Mouse (Mus musculus): ENCODE data around the gene Kidins220. TPM values are rescaled to one million over a fixed set of nuclear protein-coding genes. Genes with fewer than 3 reads are reported as not detected.

Gene Kidins220
- polyA plus RNA-seq, 1 experiment = 28.3 TPM

DNA sequence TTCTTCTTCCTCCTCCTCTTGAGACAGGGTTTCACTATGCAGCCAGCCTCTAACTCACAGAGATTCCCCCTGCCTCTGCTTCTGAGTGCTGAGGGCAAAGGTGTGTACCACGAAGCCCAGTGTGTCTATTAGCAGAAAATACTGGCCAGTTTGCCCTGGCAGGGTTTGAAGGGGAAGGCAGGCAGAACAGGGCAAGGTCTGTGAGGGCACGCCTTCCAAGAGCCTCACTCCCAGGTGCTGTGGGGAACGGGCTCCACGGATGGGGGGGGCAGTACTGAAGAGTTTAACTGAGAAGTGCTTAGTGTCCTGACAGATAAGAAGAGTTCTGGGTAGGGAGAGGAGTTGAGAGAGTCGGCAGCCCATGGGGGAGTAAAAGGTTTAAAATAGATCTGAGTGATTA lies 1.1 kb upstream of the Kidins220 start:
- H3K36me3 ChIP-seq (ENCODE audit: control insufficient read depth, insufficient read depth, low read length) = no peaks in the 10 kb centered on the region
- WGBS = 22% methylated on average over 5 of the region's 5 CpGs
- no peak overlapping the region for H3K4me3 ChIP-seq (ENCODE audit: low read depth, low read length)
- H3K27ac ChIP-seq (ENCODE audit: insufficient read depth, low read depth, low read length) = no peak overlapping the region
- no peak for TF ChIP-seq CTCF (IDR thresholded peaks at IDR 0.05; ENCODE audit: extremely low read depth, insufficient read length, insufficient replicate concordance, low read depth, low read length)
- no peak for TF ChIP-seq POLR2A (IDR thresholded peaks at IDR 0.05; ENCODE audit: low read depth, low read length)
- peaks cover 5% of the 10 kb centered on the region for H3K4me1 ChIP-seq (ENCODE audit: control insufficient read depth, insufficient read depth, insufficient read length, low read length)
- no peaks in the 10 kb centered on the region for H3K27me3 ChIP-seq (ENCODE audit: control insufficient read depth, insufficient read depth, low read length)

DNA sequence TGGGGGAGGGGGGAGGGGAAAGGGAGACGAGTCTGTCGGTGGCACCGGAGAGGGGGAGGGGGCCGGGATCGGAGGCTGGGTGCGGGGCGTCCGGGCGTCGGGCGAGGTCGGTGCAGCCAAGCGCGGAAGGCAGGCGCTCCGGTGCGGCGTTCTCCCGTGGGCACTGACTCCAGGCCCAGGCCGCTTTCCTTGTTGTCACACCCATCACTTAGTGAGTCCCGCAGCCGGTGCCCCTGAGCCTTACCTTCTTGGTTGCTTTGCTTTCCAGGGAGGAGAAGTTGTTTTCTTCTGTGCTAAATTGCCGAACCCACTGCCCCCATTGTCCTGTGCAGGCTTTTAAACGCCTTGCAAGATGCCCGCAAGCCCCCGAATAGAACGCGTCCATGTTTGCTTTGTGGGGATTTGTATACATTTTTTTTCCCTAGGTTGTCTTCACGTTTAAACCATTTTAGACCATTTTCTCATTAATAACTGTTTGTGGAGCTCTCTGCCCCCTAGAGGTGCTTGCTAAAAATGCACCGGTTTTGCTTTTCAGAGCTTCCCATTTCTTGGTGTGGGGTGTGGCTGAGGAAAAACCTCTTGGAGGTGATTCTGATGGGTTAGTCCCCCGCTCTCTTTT lies 499 bp downstream of the Kidins220 start:
- Histone ChIP-seq H3K36me3 (ENCODE audit: control insufficient read depth, insufficient read depth, low read length) (no peaks in the 10 kb centered on the region; the same call in 1 of the 2 replicates), H3K27me3 (ENCODE audit: control insufficient read depth, insufficient read depth, low read length) (no peaks in the 10 kb centered on the region), H3K27ac (ENCODE audit: insufficient read depth, low read depth, low read length) (peak overlapping the region; percentile 75), H3K4me1 (ENCODE audit: control insufficient read depth, insufficient read depth, insufficient read length, low read length) (peaks cover 5% of the 10 kb centered on the region), H3K4me3 (ENCODE audit: low read depth, low read length) (peak overlapping the region; percentile 75)
- WGBS = under 1% methylated on average over 31 of the region's 31 CpGs
- TF ChIP-seq POLR2A (IDR thresholded peaks at IDR 0.05; ENCODE audit: low read depth, low read length) = no peak
- peak; percentile 69; the same call in 1 of the 2 replicates for TF ChIP-seq CTCF (IDR thresholded peaks at IDR 0.05; ENCODE audit: extremely low read depth, insufficient read length, insufficient replicate concordance, low read depth, low read length)

DNA sequence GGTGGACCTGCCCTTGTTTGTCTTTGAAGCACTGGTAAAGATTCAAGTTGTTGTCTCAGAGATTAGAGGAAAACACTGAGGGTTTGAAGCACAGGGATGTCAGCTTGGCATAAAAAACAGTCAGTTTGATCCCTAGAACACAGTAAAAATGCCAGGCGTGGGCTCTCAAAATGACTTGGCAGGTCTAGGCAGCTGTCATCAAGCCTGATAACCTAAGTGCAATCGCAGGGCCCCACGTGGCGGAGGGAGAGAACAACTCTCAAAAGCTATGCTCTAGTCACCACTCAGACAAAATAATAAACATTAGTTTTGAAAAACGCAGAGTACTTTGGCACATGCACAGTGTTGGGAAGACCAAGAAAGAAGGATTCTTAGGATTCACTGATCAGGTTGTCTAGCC lies 10.5 kb downstream of the Kidins220 start:
- no peak for TF ChIP-seq CTCF (IDR thresholded peaks at IDR 0.05; ENCODE audit: extremely low read depth, insufficient read length, insufficient replicate concordance, low read depth, low read length)
- no peak for TF ChIP-seq POLR2A (IDR thresholded peaks at IDR 0.05; ENCODE audit: low read depth, low read length)
- H3K4me1 ChIP-seq (ENCODE audit: control insufficient read depth, insufficient read depth, insufficient read length, low read length) = no peaks in the 10 kb centered on the region
- H3K27ac ChIP-seq (ENCODE audit: insufficient read depth, low read depth, low read length) = no peak overlapping the region
- 72% methylated on average over 5 of the region's 5 CpGs for WGBS
- no peak overlapping the region for H3K4me3 ChIP-seq (ENCODE audit: low read depth, low read length)
- peaks cover 33% of the 10 kb centered on the region for H3K36me3 ChIP-seq (ENCODE audit: control insufficient read depth, insufficient read depth, low read length)
- no peaks in the 10 kb centered on the region for H3K27me3 ChIP-seq (ENCODE audit: control insufficient read depth, insufficient read depth, low read length)

DNA sequence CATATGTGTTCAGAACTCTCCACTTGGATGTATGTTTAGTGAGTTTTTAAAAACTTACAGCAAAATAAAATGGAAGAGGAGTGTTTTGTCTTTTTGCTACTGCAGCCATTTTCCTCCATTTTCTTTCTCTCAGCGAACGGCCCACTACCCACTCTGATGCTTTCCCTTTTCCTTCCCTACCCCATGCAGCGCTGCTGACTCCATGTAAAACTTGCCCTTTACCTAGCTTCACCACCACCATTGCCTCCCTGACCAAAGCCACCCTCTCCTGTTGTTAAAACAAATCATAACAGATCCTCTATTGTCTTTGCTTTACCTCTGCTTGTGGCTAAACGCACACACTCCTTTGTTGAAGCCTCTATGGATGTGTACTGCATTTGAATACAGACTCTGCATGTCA lies 20.6 kb downstream of the Kidins220 start:
- H3K27ac ChIP-seq (ENCODE audit: insufficient read depth, low read depth, low read length) = no peak overlapping the region
- H3K4me3 ChIP-seq (ENCODE audit: low read depth, low read length) = no peak overlapping the region
- no peaks in the 10 kb centered on the region for H3K27me3 ChIP-seq (ENCODE audit: control insufficient read depth, insufficient read depth, low read length)
- TF ChIP-seq POLR2A (IDR thresholded peaks at IDR 0.05; ENCODE audit: low read depth, low read length) (no peak), CTCF (IDR thresholded peaks at IDR 0.05; ENCODE audit: extremely low read depth, insufficient read length, insufficient replicate concordance, low read depth, low read length) (no peak)
- H3K36me3 ChIP-seq (ENCODE audit: control insufficient read depth, insufficient read depth, low read length) = peaks cover 66% of the 10 kb centered on the region
- 95% methylated on average over 4 of the region's 4 CpGs for WGBS
- H3K4me1 ChIP-seq (ENCODE audit: control insufficient read depth, insufficient read depth, insufficient read length, low read length) = no peaks in the 10 kb centered on the region

DNA sequence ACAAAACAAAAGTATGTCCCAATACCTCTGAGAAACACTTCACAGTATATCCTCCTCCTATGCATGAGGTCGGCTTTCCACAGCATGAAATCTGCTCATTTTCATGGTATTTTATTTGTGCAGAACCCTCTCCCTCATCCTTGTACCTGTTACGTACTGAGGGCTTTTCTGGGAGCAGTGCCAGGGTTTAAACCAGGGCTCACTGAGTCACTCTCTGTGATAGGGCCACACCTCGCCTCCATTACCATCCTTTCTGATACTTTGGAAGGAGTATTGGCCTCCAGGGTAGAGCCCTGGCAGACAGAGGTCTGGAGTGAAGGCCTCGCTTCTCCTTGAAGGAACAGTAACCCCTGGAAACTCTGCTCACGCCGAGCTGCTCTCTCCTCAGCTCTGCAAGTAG lies 30.6 kb downstream of the Kidins220 start:
- 49% methylated on average over 6 of the region's 6 CpGs for WGBS
- peaks cover 64% of the 10 kb centered on the region for H3K36me3 ChIP-seq (ENCODE audit: control insufficient read depth, insufficient read depth, low read length)

DNA sequence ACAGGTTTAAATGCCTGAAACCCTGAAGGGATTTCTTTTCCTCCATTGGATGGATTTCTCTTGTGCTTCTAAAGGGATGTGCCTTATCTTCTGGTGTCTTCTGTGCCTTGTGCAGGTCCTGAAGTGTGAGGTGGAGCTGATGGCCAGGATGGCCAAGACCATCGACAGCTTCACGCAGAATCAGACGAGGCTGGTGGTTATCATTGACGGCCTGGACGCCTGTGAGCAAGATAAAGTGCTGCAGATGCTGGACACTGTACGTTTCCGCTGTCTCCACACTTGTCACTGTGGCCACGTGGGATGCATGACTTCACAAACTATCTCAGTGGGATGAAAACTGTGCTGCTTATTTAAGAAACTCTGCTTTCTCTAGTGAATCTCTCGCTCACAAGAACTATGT lies 35.2 kb downstream of the Kidins220 start:
- Histone ChIP-seq H3K4me3 (ENCODE audit: low read depth, low read length) (no peak overlapping the region), H3K36me3 (ENCODE audit: control insufficient read depth, insufficient read depth, low read length) (peaks cover 52% of the 10 kb centered on the region), H3K27ac (ENCODE audit: insufficient read depth, low read depth, low read length) (no peak overlapping the region), H3K27me3 (ENCODE audit: control insufficient read depth, insufficient read depth, low read length) (no peaks in the 10 kb centered on the region), H3K4me1 (ENCODE audit: control insufficient read depth, insufficient read depth, insufficient read length, low read length) (peaks cover 8% of the 10 kb centered on the region; the same call in 1 of the 2 replicates)
- WGBS = 91% methylated on average over 9 of the region's 9 CpGs
- no peak for TF ChIP-seq POLR2A (IDR thresholded peaks at IDR 0.05; ENCODE audit: low read depth, low read length)
- TF ChIP-seq CTCF (IDR thresholded peaks at IDR 0.05; ENCODE audit: extremely low read depth, insufficient read length, insufficient replicate concordance, low read depth, low read length) = no peak

More for the DNA sequence above, 30.6 kb downstream of the Kidins220 start:
- TF ChIP-seq CTCF (IDR thresholded peaks at IDR 0.05; ENCODE audit: extremely low read depth, insufficient read length, insufficient replicate concordance, low read depth, low read length) (no peak), POLR2A (IDR thresholded peaks at IDR 0.05; ENCODE audit: low read depth, low read length) (no peak)
- H3K27me3 ChIP-seq (ENCODE audit: control insufficient read depth, insufficient read depth, low read length) = no peaks in the 10 kb centered on the region
- H3K4me1 ChIP-seq (ENCODE audit: control insufficient read depth, insufficient read depth, insufficient read length, low read length) = no peaks in the 10 kb centered on the region
- no peak overlapping the region for H3K27ac ChIP-seq (ENCODE audit: insufficient read depth, low read depth, low read length)
- H3K4me3 ChIP-seq (ENCODE audit: low read depth, low read length) = no peak overlapping the region

DNA sequence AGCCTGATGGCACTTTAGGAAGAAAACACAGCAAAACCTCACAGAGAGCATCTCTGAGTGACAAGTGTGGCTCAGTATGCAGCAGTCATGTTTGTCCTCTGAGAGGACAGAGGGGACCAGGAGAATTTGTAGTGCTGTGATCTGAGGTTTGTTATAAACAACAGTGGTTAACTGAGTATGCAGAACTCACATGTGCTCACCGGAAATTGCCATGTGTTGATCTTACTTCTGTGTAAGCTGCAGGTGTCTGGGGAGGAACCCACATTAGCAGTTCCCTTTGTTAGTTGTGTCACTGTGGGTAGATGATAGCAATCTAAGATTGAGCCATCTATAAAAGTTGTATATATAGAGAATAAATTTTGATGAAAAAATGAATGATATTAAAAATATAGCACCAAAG lies 35.7 kb downstream of the Kidins220 start:
- 83% methylated on average over 1 of the region's 1 CpGs for WGBS
- Histone ChIP-seq H3K4me1 (ENCODE audit: control insufficient read depth, insufficient read depth, insufficient read length, low read length) (peaks cover 8% of the 10 kb centered on the region; the same call in 1 of the 2 replicates), H3K36me3 (ENCODE audit: control insufficient read depth, insufficient read depth, low read length) (peaks cover 53% of the 10 kb centered on the region), H3K27ac (ENCODE audit: insufficient read depth, low read depth, low read length) (no peak overlapping the region), H3K4me3 (ENCODE audit: low read depth, low read length) (no peak overlapping the region), H3K27me3 (ENCODE audit: control insufficient read depth, insufficient read depth, low read length) (no peaks in the 10 kb centered on the region)
- no peak for TF ChIP-seq POLR2A (IDR thresholded peaks at IDR 0.05; ENCODE audit: low read depth, low read length)
- TF ChIP-seq CTCF (IDR thresholded peaks at IDR 0.05; ENCODE audit: extremely low read depth, insufficient read length, insufficient replicate concordance, low read depth, low read length) = no peak

Data from small intestine, adult 2 months (tissue).